Mouse (Mus musculus) myocyte (in vitro differentiated cells): ENCODE data around the gene Fgfbp1. TPM values are rescaled to one million over a fixed set of nuclear protein-coding genes. Genes with fewer than 3 reads are reported as not detected.

Source experiments
- H3K27me3 ChIP-seq: one replicate; pipeline ENCODE4 v1.6.1; 2011; ENCODE audit not compliant: control insufficient read depth, insufficient read depth, insufficient read length
- H3K36me3 ChIP-seq: one replicate; pipeline ENCODE4 v1.6.1; 2011; ENCODE audit not compliant: control insufficient read depth, insufficient read depth
- H3K4me2 ChIP-seq: one replicate; pipeline ENCODE4 v1.6.1; 2011; ENCODE audit warnings: low read depth, control low read depth
- H3K4me3 ChIP-seq: one replicate; pipeline ENCODE4 v1.5.1; 2011; ENCODE audit warnings: mild to moderate bottlenecking, control low read depth, moderate library complexity
- H3K79me2 ChIP-seq: one replicate; pipeline ENCODE4 v1.6.1; 2011; ENCODE audit not compliant: control insufficient read depth, insufficient read depth
- H3ac ChIP-seq: one replicate; pipeline ENCODE4 v1.6.1; 2011; ENCODE audit not compliant: control insufficient read depth, insufficient read length
- CEBPB ChIP-seq: IDR thresholded peaks from 2 replicates; pipeline ENCODE4 v1.6.1; 2011; ENCODE audit warnings: mild to moderate bottlenecking, moderate library complexity; ENCODE audit not compliant: poor library complexity, insufficient read depth, severe bottlenecking
- E2F4 ChIP-seq: IDR thresholded peaks from one replicate; pipeline ENCODE4 v1.6.1; 2011; ENCODE audit warnings: mild to moderate bottlenecking, control low read depth, moderate library complexity; ENCODE audit not compliant: insufficient read depth
- MAX ChIP-seq: IDR thresholded peaks from one replicate; pipeline ENCODE4 v1.6.1; 2011; ENCODE audit warnings: low read depth, mild to moderate bottlenecking, control low read depth
- MYOD1 ChIP-seq, 3 experiments: IDR thresholded peaks; one replicate each; pipeline ENCODE4 v1.6.1; 2011; ENCODE audit warnings: control low read depth in 2 of 3, low read depth in 2 of 3, mild to moderate bottlenecking in 2 of 3, moderate library complexity in 1 of 3; ENCODE audit not compliant: insufficient read length in 2 of 3, control insufficient read depth in 1 of 3
- MYOG ChIP-seq, 3 experiments: IDR thresholded peaks; one replicate each; pipeline ENCODE4 v1.6.1; 2011; ENCODE audit warnings: control low read depth in 2 of 3, low read depth in 2 of 3, mild to moderate bottlenecking in 2 of 3; ENCODE audit not compliant: insufficient read length in 2 of 3, control insufficient read depth in 1 of 3, insufficient read depth in 1 of 3
- POLR2A ChIP-seq: IDR thresholded peaks from one replicate; pipeline ENCODE4 v1.6.1; 2011; ENCODE audit warnings: low read depth, mild to moderate bottlenecking, control low read depth, moderate library complexity; ENCODE audit not compliant: insufficient read length
- POLR2AphosphoS2 ChIP-seq: IDR thresholded peaks from one replicate; pipeline ENCODE4 v1.6.1; 2011; ENCODE audit warnings: low read depth, control low read depth; ENCODE audit not compliant: insufficient read length
- REST ChIP-seq: IDR thresholded peaks from one replicate; pipeline ENCODE4 v1.6.1; 2011; ENCODE audit warnings: mild to moderate bottlenecking, control low read depth, moderate library complexity; ENCODE audit not compliant: insufficient read depth, insufficient read length
- SRF ChIP-seq: IDR thresholded peaks from one replicate; pipeline ENCODE4 v1.6.1; 2011; ENCODE audit warnings: low read depth; ENCODE audit not compliant: control insufficient read depth, insufficient read length
- TCF12 ChIP-seq: IDR thresholded peaks from one replicate; pipeline ENCODE4 v1.6.1; 2011; ENCODE audit warnings: mild to moderate bottlenecking, control low read depth; ENCODE audit not compliant: poor library complexity, insufficient read depth, severe bottlenecking
- TCF3 ChIP-seq: IDR thresholded peaks from one replicate; pipeline ENCODE4 v1.6.1; 2011; ENCODE audit warnings: low read depth, control low read depth; ENCODE audit not compliant: insufficient read length
- USF1 ChIP-seq: IDR thresholded peaks from one replicate; pipeline ENCODE4 v1.6.1; 2011; ENCODE audit warnings: low read depth, mild to moderate bottlenecking, control low read depth, moderate library complexity
- polyA plus RNA-seq: library from polyadenylated mRNA; unstranded; fragments of >200 nt; fragmentation: generic; extraction: Trizol; gene quantifications from one replicate; pipeline ENCODE4 v1.2.1, GENCODE M21; 2012; ENCODE audit warnings: missing spikeins

The Fgfbp1 gene
- polyA plus RNA-seq, 1 experiment = 4.5 TPM

- H3K36me3 ChIP-seq = no peaks in the 10 kb centered on the region
- no peaks in the 10 kb centered on the region for H3K27me3 ChIP-seq
- no peak overlapping the region for H3K4me3 ChIP-seq
- TF ChIP-seq USF1 (no peak), REST (no peak), SRF (no peak), POLR2AphosphoS2 (no peak), TCF3 (no peak), TCF12 (no peak), MYOG (IDR thresholded peaks at IDR 0.05; ENCODE audit: control insufficient read depth in 1 of 3, insufficient read depth in 1 of 3, insufficient read length in 2 of 3, low read depth in 2 of 3) (no peak), POLR2A (no peak), MAX (no peak), MYOD1 (IDR thresholded peaks at IDR 0.05; ENCODE audit: control insufficient read depth in 1 of 3, insufficient read length in 2 of 3, low read depth in 2 of 3) (no peak), CEBPB (no peak), E2F4 (no peak)
- no peak overlapping the region for H3K4me2 ChIP-seq
- no peak overlapping the region for H3ac ChIP-seq
- H3K79me2 ChIP-seq = no peaks in the 10 kb centered on the region
These were observed 34.1 kb downstream of the Fgfbp1 start for GRCm38 (mm10) chr5:43947330-43947977.

- no peaks in the 10 kb centered on the region for H3K79me2 ChIP-seq
- no peak overlapping the region for H3K4me2 ChIP-seq
- H3K4me3 ChIP-seq = no peak overlapping the region
- H3K27me3 ChIP-seq = no peaks in the 10 kb centered on the region
- no peak overlapping the region for H3ac ChIP-seq
- no peaks in the 10 kb centered on the region for H3K36me3 ChIP-seq
- TF ChIP-seq CEBPB = no peak
- TF ChIP-seq MYOG (IDR thresholded peaks at IDR 0.05; ENCODE audit: control insufficient read depth in 1 of 3, insufficient read depth in 1 of 3, insufficient read length in 2 of 3, low read depth in 2 of 3) = no peak
- no peak for TF ChIP-seq MAX
- TF ChIP-seq USF1 = no peak
- no peak for TF ChIP-seq TCF12
- no peak for TF ChIP-seq POLR2A
- no peak for TF ChIP-seq REST
- TF ChIP-seq MYOD1 (IDR thresholded peaks at IDR 0.05; ENCODE audit: control insufficient read depth in 1 of 3, insufficient read length in 2 of 3, low read depth in 2 of 3) = no peak
- TF ChIP-seq E2F4 = no peak
- no peak for TF ChIP-seq POLR2AphosphoS2
- TF ChIP-seq SRF = no peak
- TF ChIP-seq TCF3 = no peak
These were observed 48.3 kb downstream of the Fgfbp1 start for GRCm38 (mm10) chr5:43933269-43933668.

Other genes with a start within 250 kb of the Fgfbp1 start
- not detected for gene Bst1, start 162.9 kb downstream of the Fgfbp1 start, polyA plus RNA-seq
- 16.2 TPM for gene Fbxl5, start 160.1 kb downstream of the Fgfbp1 start, polyA plus RNA-seq
- 0.10 TPM for gene Cd38, start 113.2 kb downstream of the Fgfbp1 start, polyA plus RNA-seq
- gene Gm7879, start 68.6 kb downstream of the Fgfbp1 start, polyA plus RNA-seq = 12.2 TPM
- not detected for gene Prom1, start 120.3 kb upstream of the Fgfbp1 start, polyA plus RNA-seq
- 18.2 TPM for gene Tapt1, start 244.8 kb upstream of the Fgfbp1 start, polyA plus RNA-seq